Mouse (Mus musculus) cortical plate, adult 2 months (tissue): Measurements from ENCODE around the gene Ciita.

Experiments
- CTCF ChIP-seq: fragments of 200-500 bp; IDR thresholded peaks from 2 replicates; pipeline ENCODE4 v1.5.1; 2011; ENCODE audit warnings: mild to moderate bottlenecking, control low read depth, low read length; ENCODE audit not compliant: insufficient read depth; ENCODE audit errors: extremely low read depth
- POLR2A ChIP-seq: fragments of 200-500 bp; IDR thresholded peaks from 2 replicates; pipeline ENCODE4 v1.6.1; 2011; ENCODE audit warnings: mild to moderate bottlenecking, low read length, control low read depth; ENCODE audit not compliant: insufficient read depth; ENCODE audit errors: extremely low read depth

- TF ChIP-seq POLR2A (no peak), CTCF (no peak)
Measured at GRCm38 (mm10) chr16:10465011-10465681, 14.7 kb upstream of the Ciita start.
